Mouse (Mus musculus) cerebral cortex, adult 2 months (tissue): ENCODE measurements around the gene Vps45.

Source experiments
- WGBS: fragments of 180-500 bp; shearing (Covaris S2); methylation state at CpG from one replicate; pipeline ENCODE4 v1.1.7; 2018; 5-methylcytosine and 5-hydroxymethylcytosine counted together

The Vps45 gene

DNA sequence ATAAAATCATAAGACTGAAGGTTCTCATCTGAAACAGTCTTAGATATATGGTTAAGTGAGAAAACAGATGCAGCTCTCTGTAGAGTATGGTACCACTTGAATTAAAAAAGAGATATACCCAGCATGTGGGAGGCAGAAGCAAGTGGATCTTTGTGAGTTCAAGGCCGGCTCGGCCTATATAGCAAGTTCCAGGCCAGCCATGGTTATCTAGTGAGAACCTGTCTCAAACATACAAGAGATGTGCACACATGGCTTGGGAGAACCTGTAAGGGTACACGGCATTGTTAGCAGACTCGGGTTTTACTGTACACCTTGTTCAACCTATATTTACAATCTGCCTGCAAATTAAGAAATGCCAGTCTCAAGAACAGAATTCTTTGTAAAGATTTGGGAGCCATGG lies 19.4 kb downstream of the Vps45 start:
- 95% methylated on average over 4 of the region's 4 CpGs for WGBS

DNA sequence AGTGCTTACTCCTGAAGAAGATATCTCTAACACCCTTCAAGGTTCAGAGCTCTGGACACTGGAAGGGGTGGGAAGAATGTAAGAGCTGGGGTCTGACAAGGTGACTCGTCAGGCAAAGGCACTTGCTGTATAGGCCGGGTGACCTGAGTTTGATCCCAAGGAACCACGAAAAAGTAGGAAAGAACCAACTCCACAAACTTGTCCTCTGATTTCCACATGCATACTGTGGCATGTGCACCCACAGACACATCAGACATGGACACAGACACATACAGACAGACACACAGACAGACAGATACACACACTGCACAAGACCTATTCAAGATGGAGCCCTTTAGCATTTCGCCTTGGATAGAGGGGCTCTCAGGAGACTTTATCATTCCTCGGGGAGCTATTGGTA lies 20.1 kb downstream of the Vps45 start:
- WGBS, result 94% methylated on average over 5 of the region's 5 CpGs

DNA sequence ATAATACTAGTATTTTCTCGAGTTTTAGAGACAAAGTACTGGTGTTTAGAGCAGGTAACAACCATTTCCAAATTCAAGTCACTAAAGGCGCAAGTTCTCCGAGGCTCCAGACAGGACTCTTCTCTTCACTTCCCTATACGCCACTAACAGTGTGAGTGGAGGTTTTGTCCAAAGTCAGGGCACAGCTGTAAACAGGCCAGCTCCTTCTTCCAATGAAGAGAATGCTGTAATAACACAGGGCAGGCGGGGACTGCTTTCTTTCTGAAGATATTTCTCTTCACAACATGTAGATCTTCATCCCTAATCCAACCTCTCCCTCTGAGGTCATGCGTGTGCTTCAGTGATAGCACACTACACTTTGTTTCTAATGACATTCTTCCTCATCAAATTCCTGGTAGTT lies 21.5 kb downstream of the Vps45 start:
- 90% methylated on average over 6 of the region's 6 CpGs for WGBS

DNA sequence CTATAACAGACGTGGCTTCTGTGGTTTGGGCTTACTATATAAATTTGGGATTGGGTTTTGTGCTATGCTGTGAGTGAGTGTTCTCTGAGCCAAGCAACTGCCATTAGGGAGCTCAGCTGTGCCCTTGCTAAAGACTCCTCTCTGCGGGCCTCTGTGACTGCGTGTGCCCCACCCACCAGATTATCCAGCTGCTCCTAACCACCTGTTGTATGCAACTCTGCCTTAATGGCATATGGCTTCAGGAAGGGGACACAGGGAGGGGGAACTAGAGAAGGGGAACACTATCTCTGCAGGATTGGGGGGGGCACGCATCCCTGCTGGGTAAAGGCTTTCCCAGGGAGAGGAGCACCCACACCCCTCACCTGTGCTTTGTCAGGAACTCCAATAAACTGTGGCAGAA lies 25.2 kb downstream of the Vps45 start:
- 91% methylated on average over 4 of the region's 4 CpGs for WGBS

DNA sequence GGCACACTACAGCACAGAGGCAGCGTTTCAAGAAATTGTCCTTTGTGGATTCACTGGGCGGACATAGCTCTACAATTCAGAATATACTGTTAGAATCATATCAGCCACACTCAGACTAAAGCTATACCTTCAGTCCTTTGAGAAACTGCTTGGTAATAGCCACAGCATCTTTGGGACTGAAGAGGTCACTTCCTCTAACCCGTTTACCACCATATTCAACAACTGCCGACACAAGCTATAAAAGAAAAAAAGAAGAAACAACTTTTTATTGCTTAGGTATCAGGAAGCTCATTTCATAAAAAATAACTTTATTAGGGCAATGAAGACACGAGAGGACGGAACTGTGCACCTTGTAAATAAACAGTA lies 25.6 kb downstream of the Vps45 start:
- 87% methylated on average over 6 of the region's 6 CpGs for WGBS

DNA sequence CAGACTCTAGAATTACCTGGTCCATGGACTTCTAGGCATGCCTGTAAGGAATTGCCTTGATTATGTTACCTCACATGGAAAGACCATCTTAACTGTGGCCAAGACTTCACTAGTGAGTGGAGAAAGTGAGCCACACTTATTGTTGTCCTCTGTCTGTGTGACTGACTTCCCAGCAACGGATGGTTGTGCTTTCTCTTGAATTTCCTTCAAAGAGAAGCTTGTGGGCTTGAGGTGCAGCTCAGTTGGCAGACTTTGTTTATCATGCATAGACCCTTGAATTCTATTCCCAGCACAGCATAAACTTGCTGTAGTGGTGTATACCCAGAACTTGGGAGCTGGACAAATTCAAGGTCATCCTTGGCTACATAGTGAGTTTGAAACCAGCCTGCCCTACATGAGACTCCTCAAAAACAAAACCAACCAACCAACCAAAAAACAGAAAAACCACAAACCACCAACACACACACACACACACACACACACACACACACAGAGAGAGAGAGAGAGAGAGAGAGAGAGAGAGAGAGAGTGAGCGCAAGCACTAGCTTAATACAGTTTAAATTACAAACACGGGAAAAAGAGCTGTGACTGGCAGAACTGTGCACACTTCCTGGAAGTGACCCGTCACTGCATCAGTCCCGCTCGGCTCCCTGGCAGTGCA lies 26.1 kb downstream of the Vps45 start:
- WGBS, result 85% methylated on average over 6 of the region's 6 CpGs

DNA sequence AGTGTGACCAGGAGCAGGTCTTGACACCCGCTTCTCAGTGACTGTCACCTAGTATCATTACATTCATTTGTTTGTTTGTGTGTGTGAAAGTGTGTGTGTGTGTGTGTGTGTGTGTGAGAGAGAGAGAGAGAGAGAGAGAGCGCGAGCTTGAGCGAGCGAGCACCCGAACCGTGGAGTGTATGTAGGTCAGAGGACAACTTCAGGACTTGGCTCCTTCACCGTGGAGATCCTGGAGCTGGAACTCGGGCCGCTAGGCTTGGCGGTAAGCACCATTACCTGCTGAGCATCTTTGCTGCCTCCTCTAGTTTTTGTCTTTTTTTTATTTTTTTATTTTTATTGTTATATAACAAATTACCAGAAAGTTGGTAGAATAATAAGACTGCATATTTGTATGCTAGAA lies 28.5 kb downstream of the Vps45 start:
- WGBS, result 90% methylated on average over 11 of the region's 11 CpGs

DNA sequence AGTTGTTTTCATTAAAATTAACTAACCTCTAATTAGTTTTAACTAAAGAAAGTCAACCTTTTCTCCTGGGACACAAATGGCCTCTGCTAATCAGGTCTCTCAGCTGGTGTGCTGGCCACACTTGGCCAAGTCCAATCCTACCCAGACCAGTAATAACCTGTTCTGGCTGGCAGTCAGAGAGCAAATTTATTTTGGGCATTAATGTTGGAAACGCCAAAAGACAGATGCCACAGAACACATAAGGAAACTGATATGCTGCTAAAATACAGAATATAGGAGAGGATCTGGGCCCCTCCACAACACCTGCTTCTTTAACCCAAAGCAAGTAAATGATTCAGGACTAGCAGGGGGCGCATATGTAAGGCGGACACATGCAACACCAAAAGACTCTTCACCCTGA lies 28.9 kb downstream of the Vps45 start:
- WGBS, result 87% methylated on average over 3 of the region's 3 CpGs

DNA sequence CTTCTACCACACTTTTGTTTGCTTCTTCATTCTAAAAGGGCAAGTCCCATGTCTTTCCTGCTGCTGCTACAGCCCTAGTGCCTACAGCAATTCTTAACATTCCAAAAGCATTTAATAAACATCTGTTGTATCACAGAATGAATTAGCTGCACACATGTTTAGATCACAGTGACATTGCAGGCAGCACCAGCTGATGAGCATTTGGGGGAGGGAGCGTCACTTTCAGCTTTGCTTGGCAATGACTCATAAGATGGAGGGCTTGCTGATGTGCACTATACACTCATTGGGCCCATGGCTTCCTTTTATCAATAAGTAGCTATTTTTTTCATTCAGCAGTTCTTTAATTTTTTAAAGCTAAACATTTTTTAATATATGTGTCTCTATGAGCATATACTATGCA lies 30.4 kb downstream of the Vps45 start:
- WGBS, result 83% methylated on average over 1 of the region's 1 CpGs

DNA sequence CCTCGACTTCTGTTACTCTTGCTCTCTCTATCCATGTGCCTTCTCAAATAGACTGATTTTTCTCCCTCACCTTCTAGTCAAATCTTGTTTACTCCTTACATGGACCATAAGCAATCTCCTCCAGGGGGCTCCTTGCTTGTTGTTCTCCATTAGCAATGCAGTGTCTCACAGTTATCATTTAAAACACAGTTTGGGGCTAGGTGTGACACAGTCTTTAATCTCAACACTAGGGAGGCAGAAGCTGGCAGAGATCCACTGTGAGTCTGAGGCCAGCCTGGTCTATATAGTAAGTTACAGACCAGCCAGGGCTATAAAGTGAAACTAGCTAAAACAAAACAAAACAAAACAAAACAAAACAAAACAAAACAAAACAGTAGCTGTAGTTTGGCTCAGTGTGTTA lies 31.1 kb downstream of the Vps45 start:
- 86% methylated on average over 1 of the region's 1 CpGs for WGBS

DNA sequence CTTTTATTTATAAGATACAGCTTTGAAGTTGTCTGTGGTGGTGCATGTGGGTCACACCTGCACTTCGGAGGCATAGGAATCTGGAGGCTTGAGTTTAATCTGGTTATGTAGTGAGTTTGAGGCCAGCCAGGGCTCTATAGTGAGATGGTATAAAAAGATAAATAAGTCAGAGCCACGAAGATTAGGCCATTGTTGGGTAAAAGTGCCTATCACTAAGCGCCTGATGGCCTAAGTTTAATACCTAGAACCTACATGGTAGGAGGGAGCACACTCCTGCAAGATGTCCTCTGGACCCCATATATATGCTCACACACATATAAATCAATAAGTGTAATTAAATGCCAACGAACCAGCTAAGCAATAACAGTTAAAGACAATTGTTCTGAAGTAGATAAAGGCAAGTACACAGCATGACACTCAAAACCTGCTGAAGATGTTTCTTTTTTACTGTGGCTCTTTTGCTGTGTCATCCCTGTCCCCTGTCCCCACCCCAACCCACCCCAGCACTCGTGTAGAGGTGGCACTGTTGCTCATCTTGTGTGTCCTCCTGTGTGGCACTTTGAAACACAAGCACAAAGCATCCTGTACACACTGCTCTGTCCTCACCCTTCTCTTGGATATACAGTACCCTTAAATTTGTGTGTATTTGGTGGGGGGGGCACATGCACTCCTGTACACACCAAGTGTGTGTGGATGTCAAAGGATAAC lies 36.7 kb downstream of the Vps45 start:
- whole genome bisulfite sequencing, result 77% methylated on average over 5 of the region's 5 CpGs

DNA sequence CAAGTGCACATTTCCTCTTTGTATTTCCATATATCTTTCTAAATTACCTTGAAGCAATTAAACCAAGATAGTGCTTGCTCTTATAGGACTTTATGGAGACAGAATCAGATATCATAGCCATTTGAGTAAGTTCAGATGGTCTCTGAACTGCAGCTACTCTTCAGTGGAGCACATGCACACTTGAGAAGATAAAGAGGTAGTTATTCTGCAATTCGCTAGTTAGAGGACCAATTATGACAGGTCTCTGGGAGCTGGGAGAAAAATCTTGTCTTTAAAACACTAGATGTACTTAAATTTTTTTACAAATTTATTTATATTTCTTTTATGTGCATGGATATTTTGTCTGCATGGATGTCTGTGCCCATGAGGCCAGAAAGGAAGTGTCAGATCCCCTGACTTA lies 37.5 kb downstream of the Vps45 start:
- 70% methylated on average over 1 of the region's 1 CpGs for WGBS

DNA sequence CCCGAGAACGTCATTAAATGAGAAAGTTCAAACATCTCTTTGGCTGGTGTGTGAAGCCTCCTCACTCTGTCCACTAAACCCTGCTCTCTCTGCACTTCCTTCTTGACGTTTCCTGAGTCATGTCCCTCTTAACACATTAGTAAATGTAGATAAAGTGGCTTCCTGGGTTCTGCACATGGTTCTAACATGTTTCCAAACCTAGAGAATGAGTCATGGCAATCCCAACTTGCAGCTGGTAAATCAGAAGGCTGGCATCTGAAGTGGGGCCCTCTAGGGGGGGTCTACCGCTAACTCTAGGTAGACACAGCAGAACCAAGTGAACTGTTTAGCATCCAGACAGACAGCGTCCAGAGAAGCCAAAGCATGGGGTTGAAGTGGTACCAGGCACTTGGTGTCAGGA lies 40.8 kb downstream of the Vps45 start:
- WGBS, result 70% methylated on average over 5 of the region's 5 CpGs

DNA sequence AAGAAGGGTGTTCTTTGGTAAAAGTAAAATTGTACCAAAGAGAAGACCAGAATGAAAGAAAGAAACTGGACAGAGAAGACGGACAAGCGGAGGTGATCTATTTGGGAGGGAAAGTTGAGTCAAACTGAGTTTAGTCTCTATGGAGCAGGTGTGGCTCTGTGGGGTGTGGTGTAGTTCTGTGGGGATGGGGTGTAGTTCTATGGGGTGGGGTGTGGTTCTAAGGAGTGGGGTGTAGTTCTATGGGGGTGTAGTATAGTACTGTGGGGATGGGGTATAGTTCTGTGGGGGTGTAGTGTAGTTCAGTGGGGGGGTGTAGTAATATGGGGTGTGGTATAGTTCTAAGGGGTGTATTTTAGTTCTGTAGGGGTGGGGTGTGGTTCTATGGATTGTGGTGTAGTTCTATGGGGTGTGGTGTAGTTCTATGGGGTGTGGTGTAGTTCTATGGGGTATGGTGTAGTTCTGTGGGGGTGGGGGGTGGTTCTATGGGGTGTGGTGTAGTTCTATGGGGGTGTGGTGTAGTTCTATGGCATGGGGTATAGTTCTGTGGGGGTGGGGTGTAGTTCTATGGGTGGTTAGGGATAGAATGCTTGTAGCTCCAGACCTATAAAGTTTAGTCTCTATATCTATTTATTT lies 41.9 kb downstream of the Vps45 start:
- WGBS, result 95% methylated on average over 2 of the region's 2 CpGs

DNA sequence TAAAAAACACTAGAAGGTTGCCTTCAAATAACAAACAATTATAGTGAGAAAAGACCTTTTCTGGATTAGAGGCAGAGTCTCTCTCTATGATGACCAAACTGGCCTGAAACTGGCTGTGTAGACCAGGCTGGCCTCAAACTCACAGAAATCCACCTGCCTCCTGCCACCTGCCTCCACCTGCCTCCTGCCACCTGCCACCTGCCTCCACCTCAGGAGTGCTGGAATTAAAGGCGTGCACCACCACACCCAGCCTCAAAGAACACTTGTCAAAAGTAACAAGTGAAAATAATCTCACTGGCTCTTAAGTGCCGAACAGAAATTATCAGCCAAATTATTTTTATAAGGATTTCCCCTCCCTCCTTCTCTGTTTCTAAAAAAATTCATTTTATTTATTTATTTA lies 42.6 kb downstream of the Vps45 start:
- 98% methylated on average over 2 of the region's 2 CpGs for WGBS

DNA sequence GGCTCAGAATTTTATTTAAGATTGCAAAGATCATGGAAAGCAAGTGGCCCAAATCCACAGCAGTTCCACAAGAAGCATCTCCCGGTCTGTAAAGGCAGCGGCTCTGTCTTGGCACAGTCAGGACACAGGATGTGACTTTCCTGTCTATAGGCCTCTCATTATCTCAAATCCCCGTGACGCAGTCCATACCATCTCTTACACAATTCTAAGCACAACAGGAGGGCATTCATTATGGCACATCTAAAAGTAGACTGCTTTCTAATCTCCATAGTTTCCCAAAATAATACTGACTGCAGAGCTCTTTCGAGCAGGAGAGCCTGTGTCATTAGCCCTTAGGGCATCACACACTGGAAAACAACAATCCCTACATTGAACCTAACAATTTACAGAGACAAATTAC lies 45.5 kb downstream of the Vps45 start:
- WGBS, result 28% methylated on average over 5 of the region's 5 CpGs

DNA sequence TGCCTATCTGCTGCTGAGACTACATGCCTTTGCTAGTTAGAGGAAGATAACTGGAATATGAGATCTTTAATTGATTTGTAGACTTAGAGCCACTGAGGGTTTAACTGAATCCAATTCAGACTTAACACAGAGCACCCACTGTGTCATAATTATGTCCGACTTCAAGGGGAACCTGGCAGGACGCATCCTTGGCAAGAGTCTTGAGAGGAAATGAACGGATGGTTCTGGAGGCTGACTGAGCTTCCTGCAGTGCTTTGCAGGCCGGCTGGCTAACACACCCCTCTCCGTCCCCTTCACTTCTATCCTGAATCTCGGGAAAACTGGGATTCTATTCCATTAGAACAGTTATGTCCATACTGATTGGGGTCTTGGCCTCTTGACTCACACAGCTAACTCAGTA lies 49.8 kb downstream of the Vps45 start:
- 50% methylated on average over 6 of the region's 6 CpGs for WGBS

DNA sequence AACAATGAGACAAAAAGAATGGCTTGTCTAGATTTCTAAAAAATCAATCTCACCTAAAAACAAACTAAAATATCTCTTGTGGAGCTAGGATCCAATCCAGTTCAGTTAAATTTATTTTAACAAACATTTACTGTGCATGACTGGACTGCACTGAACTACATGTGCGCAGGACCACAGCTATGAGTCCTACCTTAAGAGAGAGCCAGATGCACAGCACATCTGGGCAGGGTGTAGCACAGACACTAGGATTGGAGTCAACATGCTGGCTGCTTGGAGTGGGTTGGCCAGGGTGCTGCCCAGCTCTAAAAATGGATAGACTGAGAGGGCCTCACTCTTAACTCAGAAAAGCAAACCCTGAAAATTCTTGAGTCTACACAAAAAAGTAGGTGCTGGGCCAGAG lies 56.7 kb downstream of the Vps45 start:
- WGBS, result 47% methylated on average over 1 of the region's 1 CpGs

DNA sequence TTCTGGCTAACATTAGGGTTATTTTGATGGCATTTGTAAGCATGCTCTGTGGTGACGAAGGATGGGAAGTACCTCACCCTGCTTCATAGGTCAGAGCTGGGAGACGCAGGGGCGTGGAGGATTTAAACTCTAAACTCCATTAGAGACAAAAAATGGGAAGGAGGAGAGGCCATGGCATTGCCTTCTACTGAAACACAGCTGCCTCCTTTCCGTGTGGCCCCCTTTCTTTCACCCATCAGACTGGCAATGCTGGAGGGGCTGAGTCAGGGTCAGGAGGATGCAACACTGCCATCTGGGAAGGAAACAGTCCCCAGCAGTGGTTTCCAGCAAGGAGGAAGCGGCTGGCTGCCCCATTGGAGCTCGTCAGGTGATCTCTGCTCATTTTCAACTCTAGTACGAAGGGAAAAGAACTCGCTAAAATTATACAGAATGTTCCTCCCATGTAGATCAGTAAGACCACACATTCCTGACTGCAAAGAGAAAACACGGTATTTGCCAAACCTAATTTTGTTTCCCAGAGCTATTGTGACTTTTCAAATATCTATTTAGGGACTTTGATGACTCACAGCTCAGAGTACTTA lies 57.3 kb downstream of the Vps45 start:
- WGBS, result 40% methylated on average over 9 of the region's 9 CpGs

DNA sequence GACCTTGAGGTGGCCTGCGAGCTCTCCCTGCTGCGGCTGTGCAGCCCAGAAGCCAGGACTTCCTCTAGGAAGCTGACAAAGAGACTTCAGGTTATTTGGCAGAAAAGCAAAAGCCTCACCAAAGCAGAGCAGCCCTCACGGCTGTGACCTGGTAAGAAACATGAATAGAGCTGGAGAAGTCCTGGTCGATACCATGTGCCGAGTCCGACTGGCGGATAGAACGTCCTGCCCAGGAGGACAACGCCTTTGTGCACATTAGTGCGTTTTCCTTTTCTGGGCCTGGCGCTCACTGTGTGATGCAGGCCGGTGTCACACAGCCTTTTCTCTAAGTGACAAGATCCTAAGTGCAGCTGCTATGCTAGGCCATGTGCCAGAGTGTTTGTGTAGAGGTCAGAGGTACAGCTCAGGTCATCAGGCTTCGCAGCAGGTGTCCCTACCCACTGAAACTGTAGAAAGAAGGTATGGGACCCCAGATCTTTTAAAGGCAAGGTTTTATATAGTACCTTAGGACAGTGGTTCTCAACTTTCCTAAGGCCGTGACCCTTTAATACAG lies 58.1 kb downstream of the Vps45 start:
- WGBS, result 70% methylated on average over 14 of the region's 14 CpGs

DNA sequence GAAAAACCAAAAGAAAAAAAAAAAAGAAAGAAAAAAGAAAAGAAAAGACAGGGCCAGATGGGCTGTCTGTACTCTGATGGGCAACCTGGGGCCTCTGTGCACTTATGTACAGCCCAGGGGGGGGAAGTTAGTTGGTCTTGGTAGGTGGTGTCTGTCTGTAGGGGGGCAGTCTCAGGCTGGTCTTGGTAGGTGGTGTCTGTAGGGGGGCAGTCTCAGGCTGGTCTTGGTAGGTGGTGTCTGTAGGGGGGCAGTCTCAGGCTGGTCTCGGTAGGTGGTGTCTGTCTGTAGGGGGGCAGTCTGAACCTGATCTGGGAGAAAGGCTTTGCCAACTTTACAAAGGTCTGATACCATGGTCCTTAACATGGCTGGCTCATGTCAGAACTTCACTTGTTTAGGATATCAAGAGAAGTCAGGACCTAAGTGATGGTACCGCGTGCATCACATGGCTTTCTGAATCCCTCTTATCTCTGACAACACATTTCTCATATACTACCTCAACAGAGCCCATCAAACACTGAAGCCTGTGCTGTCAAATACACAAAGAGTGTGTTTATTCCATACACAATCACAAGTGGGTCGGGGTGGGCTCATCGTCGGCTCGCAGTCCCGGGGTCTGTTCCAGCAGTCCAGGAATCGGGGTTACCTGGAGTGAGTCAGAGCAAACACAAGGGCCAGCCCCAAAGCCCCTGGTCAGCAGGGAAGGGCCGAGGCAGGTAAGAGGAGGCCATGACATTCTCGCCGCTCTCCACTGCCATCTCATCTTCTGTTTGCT lies 58.8 kb downstream of the Vps45 start:
- WGBS, result 79% methylated on average over 12 of the region's 12 CpGs

DNA sequence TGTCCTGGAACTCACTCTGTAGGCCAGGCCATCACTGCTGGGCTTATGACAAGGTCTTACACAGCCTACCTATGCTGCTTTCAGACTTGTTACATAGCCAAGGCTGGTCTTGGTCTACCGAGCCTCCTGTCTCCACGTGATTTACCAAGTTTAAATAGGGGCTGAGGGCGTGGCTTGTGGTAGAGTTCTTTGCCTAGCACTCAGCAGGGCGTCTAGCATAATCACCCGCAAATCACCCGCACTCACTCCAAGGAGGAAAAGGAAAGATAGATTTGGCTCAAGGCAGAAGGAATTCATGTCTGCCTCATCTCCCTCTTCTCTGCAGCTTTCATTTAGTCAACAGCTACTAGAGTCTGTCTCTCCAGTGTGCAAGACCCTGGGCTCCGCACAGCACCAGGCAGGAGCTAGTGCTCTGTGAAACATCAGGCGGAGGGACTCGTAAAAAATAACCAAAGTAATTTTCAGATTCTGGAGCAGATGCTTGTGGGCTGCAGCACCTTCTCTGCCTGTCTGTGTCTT lies 61.0 kb downstream of the Vps45 start:
- 40% methylated on average over 9 of the region's 9 CpGs for WGBS
